Mouse (Mus musculus): ENCODE measurements around the gene Phldb2. TPM values are rescaled to one million over a fixed set of nuclear protein-coding genes. Genes with fewer than 3 reads are reported as not detected.

The Phldb2 gene
- polyA plus RNA-seq, 1 experiment from 2014 or later, result 9.5 TPM

DNA sequence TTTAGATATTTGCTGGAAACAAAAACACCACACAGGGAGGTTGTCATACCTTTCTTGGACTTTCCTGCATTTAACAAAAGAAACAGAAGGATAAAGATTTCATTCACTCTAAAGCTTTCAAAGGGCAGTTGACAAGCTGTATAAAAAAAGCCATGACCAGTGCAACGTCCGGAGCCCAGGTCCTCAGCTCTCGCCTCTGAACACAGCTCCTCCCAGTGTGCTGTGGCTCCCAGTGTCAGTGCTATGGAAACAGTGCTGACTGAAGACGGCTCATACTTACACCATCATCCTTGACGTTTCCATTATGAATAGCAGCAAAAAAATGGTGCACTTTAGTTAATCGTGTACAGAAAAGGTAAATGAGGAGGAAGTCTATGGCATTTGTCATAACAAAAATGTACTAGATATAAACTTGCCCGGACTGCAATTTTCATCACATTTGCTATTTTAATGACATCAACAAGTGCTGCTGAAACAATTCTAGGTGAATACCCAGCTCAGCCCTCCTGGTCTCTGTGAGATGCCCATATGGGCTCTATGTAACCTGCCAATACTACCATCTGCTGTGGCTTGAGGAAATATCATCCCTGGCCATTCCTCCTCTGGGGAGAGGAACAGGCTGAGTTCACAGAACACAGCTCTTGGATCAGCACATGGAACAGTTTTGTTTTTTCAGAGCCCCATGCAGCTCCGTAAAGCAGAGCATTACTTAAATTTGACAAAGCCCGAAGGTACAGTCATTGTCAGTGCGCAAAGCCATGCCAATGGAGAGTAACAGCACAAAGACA lies 185.4 kb downstream of the Phldb2 start:
- H3K27me3 ChIP-seq (replicated peaks; ENCODE audit: control insufficient read depth, insufficient read depth, low read length), result no peaks in the 10 kb centered on the region
- no peak for TF ChIP-seq CTCF (IDR thresholded peaks at IDR 0.05; ENCODE audit: low read depth)
- no peak overlapping the region for H3K4me2 ChIP-seq (replicated peaks; ENCODE audit: low read depth)
- no peaks in the 10 kb centered on the region for H3K4me1 ChIP-seq (replicated peaks; ENCODE audit: control insufficient read depth, insufficient read depth, low read length)
- no peak overlapping the region for H3K4me3 ChIP-seq (ENCODE audit: low read depth, low read length)
- no peak for ATAC-seq
- peaks cover 13% of the 10 kb centered on the region for H3K36me3 ChIP-seq (ENCODE audit: control insufficient read depth, insufficient read depth)
- no peak overlapping the region for H3K9ac ChIP-seq (ENCODE audit: low read depth, low read length)
- H3K9me3 ChIP-seq (ENCODE audit: control insufficient read depth), result no peaks in the 10 kb centered on the region
- H3K27ac ChIP-seq (ENCODE audit: low read depth, low read length), result no peak overlapping the region
- 76% methylated on average over 10 of the region's 10 CpGs for WGBS

- Histone ChIP-seq H3K27ac (ENCODE audit: low read depth, low read length) (no peak overlapping the region), H3K4me2 (replicated peaks; ENCODE audit: low read depth) (no peak overlapping the region), H3K4me3 (ENCODE audit: low read depth, low read length) (no peak overlapping the region), H3K4me1 (replicated peaks; ENCODE audit: control insufficient read depth, insufficient read depth, low read length) (no peaks in the 10 kb centered on the region), H3K27me3 (replicated peaks; ENCODE audit: control insufficient read depth, insufficient read depth, low read length) (no peaks in the 10 kb centered on the region), H3K9me3 (ENCODE audit: control insufficient read depth) (no peaks in the 10 kb centered on the region), H3K36me3 (ENCODE audit: control insufficient read depth, insufficient read depth) (peaks cover 13% of the 10 kb centered on the region), H3K9ac (ENCODE audit: low read depth, low read length) (no peak overlapping the region)
- ATAC-seq, result no peak
- 57% methylated on average over 4 of the region's 4 CpGs for WGBS
- TF ChIP-seq CTCF (IDR thresholded peaks at IDR 0.05; ENCODE audit: low read depth), result no peak
These were observed 186.0 kb downstream of the Phldb2 start for GRCm38 (mm10) chr16:45767434-45767833.

DNA sequence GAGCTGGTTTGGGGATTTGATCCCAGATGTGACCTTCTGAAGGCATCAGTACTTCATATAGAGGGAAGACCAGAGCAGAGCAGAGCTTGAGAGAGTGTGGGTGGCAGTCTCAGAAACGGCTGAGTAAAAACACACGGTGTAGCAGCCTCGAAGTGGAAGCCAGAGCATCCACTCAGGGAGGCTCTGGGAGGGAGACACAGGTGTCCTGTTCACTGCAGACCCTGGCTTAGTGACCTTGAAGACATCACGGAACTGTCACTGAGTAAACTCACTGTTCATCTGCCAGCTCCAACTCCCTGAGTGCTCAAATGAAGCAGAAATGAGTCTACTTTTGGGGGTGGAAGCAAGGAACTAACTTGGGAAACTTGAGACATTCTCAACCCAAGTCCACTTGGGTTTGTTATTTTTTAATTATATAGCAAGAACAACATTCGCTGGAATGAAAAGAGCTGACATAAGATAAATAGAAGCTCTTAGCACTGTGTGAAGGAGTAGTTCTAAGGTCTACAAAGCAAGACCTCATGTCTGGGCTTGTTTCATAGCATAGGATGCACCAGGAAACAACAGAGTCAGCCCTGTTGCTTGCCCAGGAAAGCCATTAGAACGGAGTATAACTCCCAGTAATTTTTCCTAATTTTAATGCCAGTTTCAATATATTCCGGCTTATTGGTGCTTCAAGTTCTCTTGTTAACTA lies 187.4 kb downstream of the Phldb2 start:
- Histone ChIP-seq H3K4me1 (replicated peaks; ENCODE audit: control insufficient read depth, insufficient read depth, low read length) (no peaks in the 10 kb centered on the region), H3K9ac (ENCODE audit: low read depth, low read length) (no peak overlapping the region), H3K36me3 (ENCODE audit: control insufficient read depth, insufficient read depth) (peaks cover 7% of the 10 kb centered on the region; the same call in 1 of the 2 replicates), H3K27me3 (replicated peaks; ENCODE audit: control insufficient read depth, insufficient read depth, low read length) (no peaks in the 10 kb centered on the region), H3K4me3 (ENCODE audit: low read depth, low read length) (no peak overlapping the region), H3K9me3 (ENCODE audit: control insufficient read depth) (no peaks in the 10 kb centered on the region), H3K4me2 (replicated peaks; ENCODE audit: low read depth) (no peak overlapping the region), H3K27ac (ENCODE audit: low read depth, low read length) (no peak overlapping the region)
- WGBS, result 80% methylated on average over 7 of the region's 7 CpGs
- no peak for ATAC-seq
- no peak for TF ChIP-seq CTCF (IDR thresholded peaks at IDR 0.05; ENCODE audit: low read depth)

GRCm38 (mm10) chr16:45765102-45765501 lies 188.3 kb downstream of the Phldb2 start:
- H3K27me3 ChIP-seq (replicated peaks; ENCODE audit: control insufficient read depth, insufficient read depth, low read length), result no peaks in the 10 kb centered on the region
- H3K36me3 ChIP-seq (ENCODE audit: control insufficient read depth, insufficient read depth), result peaks cover 5% of the 10 kb centered on the region; the same call in 1 of the 2 replicates
- peak; percentile 64; the same call in 1 of the 2 replicates for ATAC-seq
- no peak overlapping the region for H3K27ac ChIP-seq (ENCODE audit: low read depth, low read length)
- no peak overlapping the region for H3K4me3 ChIP-seq (ENCODE audit: low read depth, low read length)
- no peaks in the 10 kb centered on the region for H3K4me1 ChIP-seq (replicated peaks; ENCODE audit: control insufficient read depth, insufficient read depth, low read length)
- no peak overlapping the region for H3K9ac ChIP-seq (ENCODE audit: low read depth, low read length)
- 66% methylated on average over 3 of the region's 3 CpGs for WGBS
- H3K9me3 ChIP-seq (ENCODE audit: control insufficient read depth), result no peaks in the 10 kb centered on the region
- TF ChIP-seq CTCF (IDR thresholded peaks at IDR 0.05; ENCODE audit: low read depth), result no peak
- H3K4me2 ChIP-seq (replicated peaks; ENCODE audit: low read depth), result no peak overlapping the region

GRCm38 (mm10) chr16:45762859-45763505 lies 190.4 kb downstream of the Phldb2 start:
- 88% methylated on average over 13 of the region's 13 CpGs for WGBS
- H3K9ac ChIP-seq (ENCODE audit: low read depth, low read length), result no peak overlapping the region
- no peaks in the 10 kb centered on the region for H3K27me3 ChIP-seq (replicated peaks; ENCODE audit: control insufficient read depth, insufficient read depth, low read length)
- H3K4me1 ChIP-seq (replicated peaks; ENCODE audit: control insufficient read depth, insufficient read depth, low read length), result no peaks in the 10 kb centered on the region
- no peak overlapping the region for H3K27ac ChIP-seq (ENCODE audit: low read depth, low read length)
- H3K36me3 ChIP-seq (ENCODE audit: control insufficient read depth, insufficient read depth), result no peaks in the 10 kb centered on the region
- no peak for ATAC-seq
- no peak overlapping the region for H3K4me2 ChIP-seq (replicated peaks; ENCODE audit: low read depth)
- no peaks in the 10 kb centered on the region for H3K9me3 ChIP-seq (ENCODE audit: control insufficient read depth)
- no peak overlapping the region for H3K4me3 ChIP-seq (ENCODE audit: low read depth, low read length)
- TF ChIP-seq CTCF (IDR thresholded peaks at IDR 0.05; ENCODE audit: low read depth), result no peak

- no peak for ATAC-seq
- Histone ChIP-seq H3K9ac (ENCODE audit: low read depth, low read length) (no peak overlapping the region), H3K27me3 (replicated peaks; ENCODE audit: control insufficient read depth, insufficient read depth, low read length) (no peaks in the 10 kb centered on the region), H3K36me3 (ENCODE audit: control insufficient read depth, insufficient read depth) (no peaks in the 10 kb centered on the region), H3K4me3 (ENCODE audit: low read depth, low read length) (no peak overlapping the region), H3K27ac (ENCODE audit: low read depth, low read length) (no peak overlapping the region), H3K4me1 (replicated peaks; ENCODE audit: control insufficient read depth, insufficient read depth, low read length) (no peaks in the 10 kb centered on the region), H3K4me2 (replicated peaks; ENCODE audit: low read depth) (no peak overlapping the region), H3K9me3 (ENCODE audit: control insufficient read depth) (no peaks in the 10 kb centered on the region)
- TF ChIP-seq CTCF (IDR thresholded peaks at IDR 0.05; ENCODE audit: low read depth), result peak; percentile 58
- 68% methylated on average over 1 of the region's 1 CpGs for WGBS
These were observed 192.0 kb downstream of the Phldb2 start for GRCm38 (mm10) chr16:45761425-45761824.

Measured in intestine, postnatal 0 days (tissue).